Mouse (Mus musculus): ENCODE data around the gene Grik2. TPM values are rescaled to one million over a fixed set of nuclear protein-coding genes. Genes with fewer than 3 reads are reported as not detected.

Grik2 gene
- polyA plus RNA-seq, 1 experiment from 2014 or later = 1.8 TPM

GRCm38 (mm10) chr10:49131311-49131710 lies 657.3 kb downstream of the Grik2 start:
- Histone ChIP-seq H3K27me3 (ENCODE audit: insufficient read depth, low read length) (no peaks in the 10 kb centered on the region), H3K9me3 (replicated peaks; ENCODE audit: low read length) (no peaks in the 10 kb centered on the region), H3K9ac (ENCODE audit: low read depth, low read length) (no peak overlapping the region), H3K4me3 (replicated peaks; ENCODE audit: low read depth, low read length) (no peak overlapping the region), H3K36me3 (ENCODE audit: insufficient read depth, low read length) (no peaks in the 10 kb centered on the region), H3K4me1 (replicated peaks; ENCODE audit: insufficient read depth, low read length) (no peaks in the 10 kb centered on the region), H3K4me2 (ENCODE audit: low read length) (no peak overlapping the region), H3K27ac (no peak overlapping the region)
- 5% methylated on average over 1 of the region's 1 CpGs for WGBS
- no peak for TF ChIP-seq CTCF (IDR thresholded peaks at IDR 0.05; ENCODE audit: low read depth)
- DNase-seq (ENCODE audit: low spot score) = no peak
- no peak for ATAC-seq (replicated peaks; ENCODE audit: low FRiP score, low read depth)

GRCm38 (mm10) chr10:49050339-49050738 lies 738.2 kb downstream of the Grik2 start:
- no peak overlapping the region for H3K27ac ChIP-seq
- H3K4me2 ChIP-seq (ENCODE audit: low read length) = no peak overlapping the region
- no peak overlapping the region for H3K9ac ChIP-seq (ENCODE audit: low read depth, low read length)
- H3K4me3 ChIP-seq (replicated peaks; ENCODE audit: low read depth, low read length) = no peak overlapping the region
- H3K27me3 ChIP-seq (ENCODE audit: insufficient read depth, low read length) = no peaks in the 10 kb centered on the region
- H3K4me1 ChIP-seq (replicated peaks; ENCODE audit: insufficient read depth, low read length) = no peaks in the 10 kb centered on the region
- DNase-seq (ENCODE audit: low spot score) = no peak
- H3K36me3 ChIP-seq (ENCODE audit: insufficient read depth, low read length) = no peaks in the 10 kb centered on the region
- no peaks in the 10 kb centered on the region for H3K9me3 ChIP-seq (replicated peaks; ENCODE audit: low read length)
- no peak for TF ChIP-seq CTCF (IDR thresholded peaks at IDR 0.05; ENCODE audit: low read depth)
- ATAC-seq (replicated peaks; ENCODE audit: low FRiP score, low read depth) = no peak

- H3K27me3 ChIP-seq (ENCODE audit: insufficient read depth, low read length) = no peaks in the 10 kb centered on the region
- no peak overlapping the region for H3K27ac ChIP-seq
- no peaks in the 10 kb centered on the region for H3K9me3 ChIP-seq (replicated peaks; ENCODE audit: low read length)
- no peak for TF ChIP-seq CTCF (IDR thresholded peaks at IDR 0.05; ENCODE audit: low read depth)
- H3K4me3 ChIP-seq (replicated peaks; ENCODE audit: low read depth, low read length) = no peak overlapping the region
- no peaks in the 10 kb centered on the region for H3K4me1 ChIP-seq (replicated peaks; ENCODE audit: insufficient read depth, low read length)
- no peaks in the 10 kb centered on the region for H3K36me3 ChIP-seq (ENCODE audit: insufficient read depth, low read length)
- H3K4me2 ChIP-seq (ENCODE audit: low read length) = no peak overlapping the region
- H3K9ac ChIP-seq (ENCODE audit: low read depth, low read length) = no peak overlapping the region
- DNase-seq (ENCODE audit: low spot score) = no peak
- ATAC-seq (replicated peaks; ENCODE audit: low FRiP score, low read depth) = no peak
Observed at GRCm38 (mm10) chr10:49049391-49049790, 739.2 kb downstream of the Grik2 start.

All from kidney, postnatal 0 days (tissue).